Mouse (Mus musculus) adrenal gland, adult (tissue): ENCODE results near the gene Dennd1b.

Source experiments
- DNase-seq, 2 experiments: peaks; one replicate each; pipeline ENCODE4 v3.0.0; 2022 to 2023; ENCODE audit warnings: low spot score in 1 of 2; ENCODE audit not compliant: inconsistent age in 2 of 2

Gene Dennd1b

GRCm38 (mm10) chr1:138962266-138963101 is 751 bp upstream of the Dennd1b start:
- DNase-seq: peak; percentile 42 to 85

- peak in 1 of 2 experiments; percentile 86 for DNase-seq
Observed at GRCm38 (mm10) chr1:138963868-138964458, 728 bp downstream of the Dennd1b start.

GRCm38 (mm10) chr1:138965069-138965468 is 1.8 kb downstream of the Dennd1b start:
- no peak for DNase-seq

- no peak for DNase-seq
Observed at GRCm38 (mm10) chr1:138965511-138965910, 2.3 kb downstream of the Dennd1b start.

- no peak for DNase-seq
Observed at GRCm38 (mm10) chr1:138967450-138967849, 4.2 kb downstream of the Dennd1b start.

GRCm38 (mm10) chr1:138970053-138970452 is 6.8 kb downstream of the Dennd1b start:
- no peak for DNase-seq

GRCm38 (mm10) chr1:138973541-138974224 is 10.4 kb downstream of the Dennd1b start:
- no peak for DNase-seq

GRCm38 (mm10) chr1:138974836-138975235 is 11.6 kb downstream of the Dennd1b start:
- no peak for DNase-seq

GRCm38 (mm10) chr1:138975945-138976344 is 12.7 kb downstream of the Dennd1b start:
- no peak for DNase-seq

- DNase-seq: peak in 1 of 2 experiments; percentile 53
Observed at GRCm38 (mm10) chr1:138982203-138982602, 19.0 kb downstream of the Dennd1b start.

- DNase-seq: no peak
Observed at GRCm38 (mm10) chr1:138982611-138983010, 19.4 kb downstream of the Dennd1b start.

GRCm38 (mm10) chr1:138983064-138983463 is 19.8 kb downstream of the Dennd1b start:
- no peak for DNase-seq

GRCm38 (mm10) chr1:138983465-138983864 is 20.2 kb downstream of the Dennd1b start:
- peak; percentile 49 to 79 for DNase-seq

GRCm38 (mm10) chr1:138984161-138984560 is 20.9 kb downstream of the Dennd1b start:
- no peak for DNase-seq

GRCm38 (mm10) chr1:138992384-138993138 is 29.3 kb downstream of the Dennd1b start:
- peak in 1 of 2 experiments; percentile 25 for DNase-seq

- no peak for DNase-seq
Observed at GRCm38 (mm10) chr1:138995621-138996380, 32.6 kb downstream of the Dennd1b start.

- no peak for DNase-seq
Observed at GRCm38 (mm10) chr1:138996663-138997062, 33.4 kb downstream of the Dennd1b start.

GRCm38 (mm10) chr1:139000675-139001379 is 37.6 kb downstream of the Dennd1b start:
- no peak for DNase-seq

- DNase-seq: no peak
Observed at GRCm38 (mm10) chr1:139003503-139003902, 40.3 kb downstream of the Dennd1b start.

- no peak for DNase-seq
Observed at GRCm38 (mm10) chr1:139006000-139006399, 42.8 kb downstream of the Dennd1b start.
